Mouse (Mus musculus) midbrain, embryonic 11.5 days (tissue): ENCODE measurements around the gene Nfam1. TPM values are rescaled to one million over a fixed set of nuclear protein-coding genes. Genes with fewer than 3 reads are reported as not detected.

ENCODE experiments used
- ATAC-seq: fragments of 200-750 bp; cut with Nextera tagmentation; 2 replicates; pipeline ENCODE4 v1.8.0; 2017; ENCODE audit warnings: moderate TSS enrichment, moderate library complexity; ENCODE audit not compliant: low FRiP score
- DNase-seq: peaks from one replicate; pipeline ENCODE4 v3.0.0; 2015; ENCODE audit warnings: low spot score; ENCODE audit errors: missing footprints
- H3K27ac ChIP-seq: fragments of 300-500 bp; sonication (generic); 2 replicates; pipeline ENCODE4 v1.5.1; 2014; ENCODE audit warnings: low read depth, low read length
- H3K27me3 ChIP-seq: fragments of 300-500 bp; sonication (generic); 2 replicates; pipeline ENCODE4 v1.6.1; 2014; ENCODE audit warnings: mild to moderate bottlenecking, low read length, moderate library complexity, mixed read lengths; ENCODE audit not compliant: control insufficient read depth, insufficient read depth
- H3K36me3 ChIP-seq: fragments of 300-500 bp; sonication (generic); 2 replicates; pipeline ENCODE4 v1.6.1; 2014; ENCODE audit warnings: mild to moderate bottlenecking, low read length, moderate library complexity, mixed read lengths; ENCODE audit not compliant: control insufficient read depth, insufficient read depth
- H3K4me1 ChIP-seq: fragments of 300-500 bp; sonication (generic); 2 replicates; pipeline ENCODE4 v1.6.1; 2014; ENCODE audit warnings: low read length; ENCODE audit not compliant: control insufficient read depth, insufficient read depth
- H3K4me2 ChIP-seq: fragments of 300-500 bp; sonication (generic); 2 replicates; pipeline ENCODE4 v1.6.1; 2014; ENCODE audit warnings: mild to moderate bottlenecking, moderate library complexity
- H3K4me3 ChIP-seq: fragments of 300-500 bp; sonication (generic); 2 replicates; pipeline ENCODE4 v1.5.1; 2014; ENCODE audit warnings: low read depth, low read length
- H3K9ac ChIP-seq: fragments of 300-500 bp; sonication (generic); 2 replicates; pipeline ENCODE4 v1.6.1; 2014; ENCODE audit warnings: low read length
- H3K9me3 ChIP-seq: fragments of 300-500 bp; sonication (generic); 2 replicates; pipeline ENCODE4 v1.6.1; 2016; ENCODE audit warnings: low read length; ENCODE audit not compliant: control insufficient read depth
- WGBS: fragments of 180-500 bp; shearing (Covaris S2); extraction: QIAGEN DNeasy Blood & Tissue Kit; methylation state at CpG from one replicate; pipeline ENCODE4 v1.1.7; 2014; 5-methylcytosine and 5-hydroxymethylcytosine counted together
- polyA plus RNA-seq: library from polyadenylated mRNA; unstranded; fragments of >200 nt; fragmentation: Nextera tagmentation; extraction: Ambion mirVana; gene quantifications from 2 replicates; pipeline ENCODE4 v1.2.1, GENCODE M21; 2014

Gene Nfam1
- polyA plus RNA-seq, 1 experiment from 2014 or later = 4.0 TPM

- Histone ChIP-seq H3K9me3 (no peaks in the 10 kb centered on the region), H3K27ac (peak overlapping the region; percentile 25), H3K4me2 (peak overlapping the region; percentile 46), H3K36me3 (no peaks in the 10 kb centered on the region), H3K27me3 (peaks cover 52% of the 10 kb centered on the region), H3K9ac (peak overlapping the region; percentile 47), H3K4me1 (peaks cover 49% of the 10 kb centered on the region), H3K4me3 (peak overlapping the region; percentile 14)
- DNase-seq = peak; percentile 92
- 0% methylated on average over 26 of the region's 26 CpGs for WGBS
- peak; percentile 57 for ATAC-seq
Observed at GRCm38 (mm10) chr15:82960786-82961561, 72.1 kb downstream of the Nfam1 start.

- Histone ChIP-seq H3K36me3 (no peaks in the 10 kb centered on the region), H3K27ac (no peak overlapping the region), H3K4me1 (peaks cover 47% of the 10 kb centered on the region), H3K9ac (no peak overlapping the region), H3K9me3 (no peaks in the 10 kb centered on the region), H3K4me3 (no peak overlapping the region), H3K4me2 (no peak overlapping the region), H3K27me3 (peaks cover 43% of the 10 kb centered on the region)
- DNase-seq (no peak), ATAC-seq (no peak)
- 72% methylated on average over 12 of the region's 12 CpGs for WGBS
Observed at GRCm38 (mm10) chr15:82959151-82959550, 74.0 kb downstream of the Nfam1 start.

- peaks cover 48% of the 10 kb centered on the region for H3K4me1 ChIP-seq
Observed at GRCm38 (mm10) chr15:82958253-82958701, 74.8 kb downstream of the Nfam1 start.

GRCm38 (mm10) chr15:82956721-82957120, 76.4 kb downstream of the Nfam1 start:
- DNase-seq (no peak), ATAC-seq (no peak)
- Histone ChIP-seq H3K4me1 (peaks cover 55% of the 10 kb centered on the region), H3K9me3 (no peaks in the 10 kb centered on the region), H3K4me2 (no peak overlapping the region), H3K27ac (no peak overlapping the region), H3K36me3 (no peaks in the 10 kb centered on the region), H3K4me3 (no peak overlapping the region), H3K9ac (no peak overlapping the region), H3K27me3 (peaks cover 40% of the 10 kb centered on the region)
- 63% methylated on average over 4 of the region's 4 CpGs for WGBS

More at GRCm38 (mm10) chr15:82958253-82958701, 74.8 kb downstream of the Nfam1 start:
- Histone ChIP-seq H3K9ac (0 out of 2 replicates have a peak overlapping the region, but pooled peaks have one; percentile 28), H3K4me2 (peak overlapping the region; percentile 36), H3K36me3 (no peaks in the 10 kb centered on the region), H3K9me3 (no peaks in the 10 kb centered on the region), H3K27me3 (peaks cover 47% of the 10 kb centered on the region), H3K4me3 (peak overlapping the region; percentile 6; the same call in 1 of the 2 replicates), H3K27ac (no peak overlapping the region)
- 2% methylated on average over 16 of the region's 16 CpGs for whole genome bisulfite sequencing
- peak; percentile 90 for DNase-seq
- peak; percentile 38 for ATAC-seq

GRCm38 (mm10) chr15:82956310-82956709, 76.8 kb downstream of the Nfam1 start:
- H3K36me3 ChIP-seq = no peaks in the 10 kb centered on the region
- WGBS = 75% methylated on average over 3 of the region's 3 CpGs
- ATAC-seq = no peak

GRCm38 (mm10) chr15:82955286-82955685, 77.8 kb downstream of the Nfam1 start:
- no peak overlapping the region for H3K9ac ChIP-seq
- H3K36me3 ChIP-seq = no peaks in the 10 kb centered on the region
- H3K27ac ChIP-seq = no peak overlapping the region
- H3K4me1 ChIP-seq = peaks cover 42% of the 10 kb centered on the region
- H3K4me3 ChIP-seq = no peak overlapping the region
- 85% methylated on average over 8 of the region's 8 CpGs for WGBS
- DNase-seq = no peak
- peaks cover 40% of the 10 kb centered on the region for H3K27me3 ChIP-seq
- no peak overlapping the region for H3K4me2 ChIP-seq
- no peak for ATAC-seq
- no peaks in the 10 kb centered on the region for H3K9me3 ChIP-seq

More at GRCm38 (mm10) chr15:82956310-82956709, 76.8 kb downstream of the Nfam1 start:
- Histone ChIP-seq H3K4me1 (peaks cover 51% of the 10 kb centered on the region), H3K4me2 (no peak overlapping the region), H3K27ac (no peak overlapping the region), H3K4me3 (no peak overlapping the region), H3K9me3 (no peaks in the 10 kb centered on the region), H3K27me3 (peaks cover 42% of the 10 kb centered on the region), H3K9ac (no peak overlapping the region)
- DNase-seq = no peak

GRCm38 (mm10) chr15:82954034-82954433, 79.1 kb downstream of the Nfam1 start:
- WGBS = 77% methylated on average over 5 of the region's 5 CpGs
- Histone ChIP-seq H3K9ac (no peak overlapping the region), H3K27me3 (peaks cover 31% of the 10 kb centered on the region), H3K4me1 (peaks cover 31% of the 10 kb centered on the region), H3K4me2 (no peak overlapping the region), H3K27ac (no peak overlapping the region), H3K4me3 (no peak overlapping the region), H3K36me3 (no peaks in the 10 kb centered on the region), H3K9me3 (no peaks in the 10 kb centered on the region)
- ATAC-seq = no peak
- DNase-seq = no peak

GRCm38 (mm10) chr15:82953096-82953495, 80.0 kb downstream of the Nfam1 start:
- H3K27ac ChIP-seq = peak overlapping the region; percentile 42; the same call in 1 of the 2 replicates
- H3K4me1 ChIP-seq = peaks cover 21% of the 10 kb centered on the region
- H3K4me2 ChIP-seq = no peak overlapping the region
- no peak overlapping the region for H3K9ac ChIP-seq
- no peaks in the 10 kb centered on the region for H3K9me3 ChIP-seq
- 30% methylated on average over 4 of the region's 4 CpGs for WGBS
- DNase-seq (no peak), ATAC-seq (0 out of 2 replicates have a peak, but pooled peaks have one; percentile 12)
- peaks cover 28% of the 10 kb centered on the region for H3K27me3 ChIP-seq
- H3K4me3 ChIP-seq = no peak overlapping the region
- H3K36me3 ChIP-seq = no peaks in the 10 kb centered on the region

- Histone ChIP-seq H3K9ac (no peak overlapping the region), H3K4me2 (peak overlapping the region; percentile 8; the same call in 1 of the 2 replicates), H3K36me3 (no peaks in the 10 kb centered on the region), H3K27me3 (peaks cover 22% of the 10 kb centered on the region), H3K9me3 (no peaks in the 10 kb centered on the region), H3K27ac (peak overlapping the region; percentile 42), H3K4me1 (peaks cover 19% of the 10 kb centered on the region), H3K4me3 (no peak overlapping the region)
- ATAC-seq (peak; percentile 85), DNase-seq (peak; percentile 91)
- WGBS = 5% methylated on average over 20 of the region's 20 CpGs
Observed at GRCm38 (mm10) chr15:82952292-82952705, 80.8 kb downstream of the Nfam1 start.
